Mouse (Mus musculus) cerebellum, adult 9-10 months (tissue): ENCODE data around the gene Tmem186.

Experiments used
- DNase-seq: peaks from one replicate; pipeline ENCODE4 v3.0.0; 2022

Tmem186 gene

DNA sequence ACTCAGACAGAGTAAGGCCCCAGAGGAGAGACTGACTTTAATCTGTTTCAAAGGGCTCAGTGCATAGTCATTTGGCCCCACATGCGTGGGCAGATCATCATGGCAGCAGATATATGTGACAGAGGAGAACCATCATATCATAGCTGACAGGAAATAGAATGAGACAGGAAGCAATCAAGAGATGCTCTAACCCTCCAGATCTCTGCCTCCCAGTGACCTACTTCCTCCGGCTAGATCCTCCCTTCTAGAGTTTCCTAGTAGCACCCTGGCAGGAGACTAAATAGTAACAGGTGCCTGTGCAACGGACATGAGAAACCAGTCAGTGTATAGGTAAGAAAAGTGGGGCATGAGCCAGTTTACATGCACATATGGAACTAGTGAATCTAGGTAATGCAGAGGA is 27.1 kb downstream of the Tmem186 start:
- no peak for DNase-seq

DNA sequence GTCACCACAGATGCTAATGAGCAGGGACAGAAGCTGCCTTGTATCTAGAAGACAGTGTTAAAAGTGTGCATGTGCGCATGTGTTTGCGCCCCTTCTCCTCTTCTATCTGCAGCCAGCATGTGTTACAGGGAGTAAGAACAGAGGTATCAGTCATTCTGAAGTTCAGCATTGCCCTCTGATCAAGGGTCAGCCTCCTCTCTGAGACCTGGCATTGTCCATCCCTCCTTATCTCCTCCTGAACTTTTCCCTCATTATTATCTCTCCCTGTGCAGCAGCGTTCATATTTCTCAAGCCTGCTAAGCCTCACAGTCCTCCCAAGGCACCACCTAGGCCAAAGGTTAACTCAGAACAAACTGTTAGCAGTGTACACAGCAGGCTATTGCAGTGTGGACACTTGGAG is 33.7 kb downstream of the Tmem186 start:
- no peak for DNase-seq

DNA sequence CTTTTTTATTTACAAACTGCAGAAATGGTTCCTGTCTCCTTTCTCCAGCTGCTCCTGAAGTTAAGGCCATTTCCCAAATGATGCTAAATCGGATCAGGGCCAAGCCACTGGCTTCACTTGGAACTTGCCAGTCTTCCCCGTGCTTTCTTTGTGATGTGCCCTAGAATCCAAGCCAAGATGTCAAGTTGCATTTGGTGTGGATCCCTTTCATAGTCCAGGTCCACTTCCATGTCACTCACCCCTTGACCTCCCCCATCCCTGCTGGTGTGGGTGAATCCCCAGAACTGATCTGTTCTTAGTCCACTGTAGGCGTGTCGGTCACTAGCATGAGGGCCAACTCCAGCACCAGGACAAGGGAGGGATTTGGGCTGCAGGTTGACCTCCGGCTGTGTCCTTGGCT is 40.0 kb downstream of the Tmem186 start:
- DNase-seq, result no peak

DNA sequence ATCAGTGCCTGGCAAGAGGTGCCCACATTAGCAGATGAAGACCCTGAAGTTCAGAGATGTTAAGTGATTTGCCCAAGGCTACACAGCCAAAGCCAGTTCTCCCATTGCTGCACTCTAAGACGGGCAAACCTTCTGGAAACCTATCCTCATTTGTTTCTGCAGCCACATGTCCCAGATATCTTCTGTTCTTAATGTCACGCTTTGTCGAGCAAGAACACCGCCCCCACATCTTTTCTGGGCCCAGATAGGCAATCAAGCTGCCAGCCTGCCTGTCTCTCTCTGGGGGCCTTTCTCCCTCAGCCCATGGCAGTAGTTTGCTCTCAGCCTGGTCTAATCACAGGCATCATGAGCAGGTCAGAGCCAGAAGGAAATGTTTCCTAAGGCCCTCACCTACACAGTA is 41.2 kb downstream of the Tmem186 start:
- DNase-seq, result no peak

DNA sequence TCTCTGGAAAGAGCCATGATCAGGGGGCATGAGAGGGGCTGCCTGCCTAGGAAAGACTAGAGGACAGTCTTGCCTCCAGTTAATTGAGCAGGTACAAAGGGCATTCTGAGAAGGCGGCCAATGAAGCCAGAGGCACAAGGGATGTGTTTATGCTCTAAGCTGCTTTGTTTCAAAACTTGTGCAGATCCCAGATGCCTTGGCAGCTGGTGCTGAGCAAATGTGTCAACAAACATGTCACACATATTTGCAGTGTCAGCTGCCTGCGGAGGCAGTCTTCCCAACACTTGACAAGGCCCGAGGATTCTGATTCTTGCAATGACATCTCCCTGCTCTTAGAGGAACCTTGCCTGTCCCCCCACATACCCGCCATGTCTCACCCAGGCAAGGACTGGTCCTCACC is 42.1 kb downstream of the Tmem186 start:
- no peak for DNase-seq

DNA sequence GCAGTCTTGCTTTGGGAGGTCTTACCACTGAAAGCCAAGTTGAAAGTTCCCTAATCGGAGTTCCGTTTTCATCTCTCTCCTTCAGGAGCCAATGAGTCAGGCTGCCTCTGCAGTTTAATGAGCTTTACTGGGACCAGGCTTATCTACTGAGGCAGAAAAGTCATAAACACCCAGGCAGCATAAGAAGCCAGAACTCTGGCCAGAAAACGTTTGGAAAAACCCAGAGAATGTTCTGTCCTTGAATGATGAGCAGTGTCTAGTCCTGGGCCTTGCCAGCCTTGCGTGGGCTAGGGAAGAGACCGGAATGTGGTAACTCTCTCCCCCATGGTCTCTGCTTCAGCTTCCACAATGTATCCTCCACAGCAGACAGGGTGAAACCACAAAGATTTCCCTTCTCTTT is 52.5 kb downstream of the Tmem186 start:
- no peak for DNase-seq

DNA sequence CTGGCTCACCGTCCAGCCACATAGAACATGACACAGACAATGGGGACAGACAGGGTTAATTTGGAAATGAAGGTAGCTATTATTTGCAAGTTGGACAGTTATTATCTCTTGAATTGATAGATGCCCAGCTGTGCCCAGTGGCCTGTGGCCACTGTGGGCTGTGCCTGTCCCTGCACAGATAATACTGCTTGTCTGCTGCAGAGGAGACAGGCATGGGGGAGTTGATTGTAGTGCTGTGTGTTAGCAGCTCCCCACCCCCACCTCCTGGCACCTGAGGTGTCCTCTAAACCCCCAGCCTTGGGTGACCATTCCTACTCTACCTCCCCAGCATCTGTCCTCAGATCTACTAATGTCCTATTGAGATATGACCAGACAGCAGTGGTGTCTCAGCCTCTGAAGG is 53.3 kb downstream of the Tmem186 start:
- DNase-seq, result no peak
